Mouse (Mus musculus) gonadal fat pad, adult 2 months (tissue): Measurements from ENCODE around the gene Chn1. TPM values are rescaled to one million over a fixed set of nuclear protein-coding genes. Genes with fewer than 3 reads are reported as not detected.

Source experiments
- DNase-seq: peaks from one replicate; pipeline ENCODE4 v3.0.0-alpha.2; 2012; ENCODE audit warnings: low read depth
- polyA plus RNA-seq: library from polyadenylated mRNA; depleted of rRNA; stranded (reverse); fragments of >200 nt; gene quantifications from 2 replicates; pipeline ENCODE4 v1.2.3, GENCODE M21; 2012

Gene Chn1
- polyA plus RNA-seq, 1 experiment, result 18.1 TPM

GRCm38 (mm10) chr2:73592231-73593100 lies 182.7 kb downstream of the Chn1 start:
- no peak for DNase-seq

DNA sequence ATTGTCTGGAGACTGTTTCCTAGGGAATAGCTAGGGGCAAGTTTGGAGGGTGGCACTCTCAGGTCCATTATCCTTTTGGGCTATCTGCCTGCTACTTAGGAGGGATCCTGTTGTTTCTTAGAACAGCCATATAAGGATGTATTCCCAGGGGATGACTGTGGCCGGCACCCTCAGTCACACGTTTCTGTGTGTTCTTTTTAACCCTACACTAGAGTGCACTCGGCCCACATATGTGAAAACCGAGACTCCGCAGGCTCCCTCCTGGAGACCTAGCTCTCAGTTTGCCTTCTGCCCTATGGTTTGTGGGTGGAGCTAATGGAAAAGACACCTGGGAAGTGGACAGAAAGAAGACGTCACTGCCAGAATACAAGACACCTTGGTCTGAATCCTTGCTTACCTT lies 183.9 kb downstream of the Chn1 start:
- no peak for DNase-seq

GRCm38 (mm10) chr2:73590106-73590505 lies 185.0 kb downstream of the Chn1 start:
- no peak for DNase-seq

- no peak for DNase-seq
Measured at GRCm38 (mm10) chr2:73588951-73589350, 186.2 kb downstream of the Chn1 start.

DNA sequence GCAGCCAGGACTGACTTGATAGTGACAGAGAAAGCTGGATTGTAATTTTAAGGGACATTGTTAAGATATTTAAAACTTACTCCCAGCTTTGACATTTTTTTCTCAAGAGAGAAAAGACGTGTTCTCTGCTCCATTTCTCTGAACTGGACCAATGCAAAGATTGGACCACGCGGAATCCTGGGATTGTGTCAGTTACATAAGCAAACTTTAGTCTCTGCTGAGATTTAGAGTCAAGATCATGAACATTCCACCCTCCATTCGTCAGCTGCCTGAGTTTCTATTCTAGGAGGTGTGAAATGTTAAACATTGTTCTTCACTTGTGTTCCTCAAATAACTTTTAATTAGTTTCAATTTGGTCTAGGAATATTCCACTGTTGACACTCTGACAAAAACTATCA lies 188.0 kb downstream of the Chn1 start:
- no peak for DNase-seq

- no peak for DNase-seq
Measured at GRCm38 (mm10) chr2:73586392-73587108, 188.6 kb downstream of the Chn1 start.

GRCm38 (mm10) chr2:73585347-73585831 lies 189.8 kb downstream of the Chn1 start:
- DNase-seq, result no peak

- no peak for DNase-seq
Measured at GRCm38 (mm10) chr2:73584645-73585346, 190.3 kb downstream of the Chn1 start.

GRCm38 (mm10) chr2:73580720-73581119 lies 194.4 kb downstream of the Chn1 start:
- no peak for DNase-seq

DNA sequence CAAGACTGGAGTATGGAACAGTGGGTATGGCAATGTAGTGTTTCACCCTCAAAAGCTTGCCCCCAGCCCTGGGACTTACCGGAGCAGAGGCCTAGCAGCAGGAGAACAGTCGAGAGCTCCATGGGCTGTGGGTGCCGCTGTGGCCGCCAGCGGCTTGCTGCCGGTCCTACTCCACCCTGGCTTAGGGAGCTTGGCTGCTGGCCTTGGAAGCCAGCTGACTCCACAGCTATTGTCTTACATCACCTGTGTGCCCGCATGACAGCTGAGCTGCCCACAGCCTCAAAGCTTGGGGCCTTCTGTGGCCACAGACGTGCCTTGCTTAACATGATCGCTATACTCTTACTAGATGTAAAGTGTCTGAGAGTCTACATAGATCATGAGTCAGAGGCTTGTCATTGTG lies 195.0 kb downstream of the Chn1 start, which contains the start of gene Chrna1:
TSS of gene Chrna1 (minus strand) at position 173 of the 400 bp plus-strand sequence.
- DNase-seq, result no peak

DNA sequence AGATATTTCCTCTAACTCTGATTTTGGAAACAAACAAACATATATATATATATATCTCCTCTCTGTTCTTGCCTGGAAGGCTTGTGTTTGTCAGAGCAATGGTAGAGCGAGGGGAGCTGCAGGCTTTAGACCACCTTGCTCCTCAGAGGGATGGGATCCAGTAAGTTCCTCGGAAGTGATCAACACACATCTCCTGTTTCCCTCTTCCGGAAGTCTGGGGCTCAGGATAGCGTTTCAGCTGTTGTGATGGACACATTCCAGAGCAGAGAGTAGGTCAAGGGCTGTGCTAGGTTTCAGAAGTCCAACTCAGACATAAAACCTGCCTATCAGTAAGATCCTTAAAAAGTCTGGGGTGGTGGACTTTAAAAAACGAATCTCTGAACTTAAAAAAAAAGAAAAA lies 196.0 kb downstream of the Chn1 start:
- no peak for DNase-seq

DNA sequence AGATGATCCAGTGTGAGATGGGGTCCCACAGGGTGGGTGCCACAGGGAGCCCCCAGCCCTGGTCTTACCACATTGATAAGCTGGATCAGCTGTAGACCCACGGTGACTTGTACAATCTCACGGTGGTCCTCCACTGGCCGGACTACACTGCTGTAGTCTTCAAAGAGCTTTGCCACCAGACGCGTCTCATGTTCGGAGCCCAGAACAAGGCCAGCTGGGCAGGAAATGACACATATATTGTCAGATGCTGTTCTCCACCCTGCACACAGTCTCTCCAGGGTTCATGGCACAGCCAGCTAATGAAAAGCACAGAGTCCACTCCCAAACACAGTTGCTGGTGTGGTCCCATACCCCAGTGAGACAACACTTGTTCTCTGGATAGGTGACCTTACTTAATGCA lies 200.7 kb downstream of the Chn1 start:
- DNase-seq, result no peak

DNA sequence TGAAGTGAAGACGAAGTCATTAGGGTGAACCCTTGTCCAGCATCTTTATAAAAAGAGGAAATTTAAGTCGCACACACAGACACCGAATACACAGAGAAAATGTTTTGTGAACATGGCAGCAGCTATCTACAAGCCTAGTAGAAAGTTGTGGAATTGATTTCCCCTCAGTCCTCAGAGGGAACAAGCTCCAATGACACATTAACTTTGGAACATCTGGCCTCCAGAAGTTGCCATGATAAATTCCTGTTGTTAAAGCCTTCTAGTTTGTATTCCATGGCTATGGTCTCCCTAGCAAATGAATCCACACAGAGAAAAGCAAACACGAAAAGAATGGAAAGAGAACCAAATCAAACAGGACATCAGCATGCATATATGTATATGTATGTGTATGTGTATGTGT lies 201.6 kb downstream of the Chn1 start:
- DNase-seq, result no peak

DNA sequence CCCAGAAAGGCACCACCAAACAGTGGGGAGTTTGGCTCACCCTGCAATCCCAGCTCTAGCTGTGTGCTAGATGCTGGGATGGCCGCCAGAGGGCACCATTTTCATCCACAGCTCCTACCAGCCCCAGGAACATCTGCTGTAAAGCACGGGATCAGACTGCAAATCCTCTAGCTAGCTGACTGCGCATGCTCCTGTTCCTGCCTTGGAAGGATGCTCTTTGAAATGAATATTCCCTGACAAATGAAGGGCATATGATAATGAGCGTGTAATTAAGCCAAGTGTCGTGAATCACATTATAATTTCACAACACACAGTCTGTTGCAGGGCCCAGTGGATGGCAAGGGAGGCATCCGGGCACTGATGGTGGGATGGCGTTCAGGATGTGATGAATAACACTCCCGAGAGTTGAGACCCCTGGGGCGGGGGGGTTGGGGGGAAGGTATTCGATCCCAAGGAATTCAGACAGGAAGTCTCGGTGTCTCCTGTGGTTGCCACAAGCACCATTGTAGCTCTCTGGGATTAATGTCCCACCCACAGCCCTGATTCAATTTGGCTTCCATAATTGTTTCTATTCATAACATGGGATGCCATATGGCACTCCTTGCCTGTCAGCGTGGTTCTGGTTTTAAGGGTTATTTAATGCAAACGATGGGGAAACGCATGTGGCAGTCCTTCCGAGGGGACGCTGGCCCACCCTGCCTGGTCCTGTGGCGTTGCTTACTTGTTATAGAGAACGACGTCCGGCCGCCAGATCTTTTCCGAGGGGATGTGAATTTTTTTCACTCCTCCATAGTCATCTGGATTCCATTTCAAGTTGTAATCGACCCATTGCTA lies 202.4 kb downstream of the Chn1 start:
- DNase-seq, result no peak

- DNase-seq, result no peak
Measured at GRCm38 (mm10) chr2:73571901-73572300, 203.2 kb downstream of the Chn1 start.

GRCm38 (mm10) chr2:73571304-73571703 lies 203.8 kb downstream of the Chn1 start:
- DNase-seq, result no peak

DNA sequence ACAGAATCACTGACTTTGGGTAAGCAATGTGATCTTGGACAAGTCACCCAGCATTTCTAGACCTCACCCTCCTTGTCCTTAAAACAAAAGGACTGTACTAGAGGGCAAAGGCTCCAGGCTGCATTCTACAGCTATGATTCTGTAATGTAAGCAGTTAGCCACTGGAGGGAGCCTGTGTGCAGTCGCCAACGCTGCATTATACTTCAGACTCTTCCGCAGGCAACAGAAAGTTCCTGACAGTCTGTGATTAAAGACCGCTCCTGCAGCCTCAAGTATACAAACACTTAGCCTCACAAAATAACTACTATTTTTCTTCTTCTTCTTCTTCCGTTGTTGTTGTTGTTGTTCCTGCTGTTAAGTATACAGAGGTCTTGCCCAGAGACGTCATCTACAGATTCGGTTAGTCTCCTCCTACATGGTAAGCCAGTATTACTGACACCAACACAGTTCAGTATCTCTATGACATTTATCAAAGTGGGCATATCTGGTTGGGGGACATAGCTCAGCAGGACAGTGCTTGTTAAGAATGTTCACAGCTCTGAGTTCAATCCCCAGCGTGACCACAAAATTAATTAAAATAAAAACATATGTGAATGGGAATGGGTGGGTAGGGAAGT lies 208.0 kb downstream of the Chn1 start:
- DNase-seq, result no peak

- DNase-seq, result no peak
Measured at GRCm38 (mm10) chr2:73566162-73566561, 209.0 kb downstream of the Chn1 start.

GRCm38 (mm10) chr2:73563690-73564089 lies 211.5 kb downstream of the Chn1 start:
- DNase-seq, result no peak

GRCm38 (mm10) chr2:73562656-73563055 lies 212.5 kb downstream of the Chn1 start:
- DNase-seq, result no peak

DNA sequence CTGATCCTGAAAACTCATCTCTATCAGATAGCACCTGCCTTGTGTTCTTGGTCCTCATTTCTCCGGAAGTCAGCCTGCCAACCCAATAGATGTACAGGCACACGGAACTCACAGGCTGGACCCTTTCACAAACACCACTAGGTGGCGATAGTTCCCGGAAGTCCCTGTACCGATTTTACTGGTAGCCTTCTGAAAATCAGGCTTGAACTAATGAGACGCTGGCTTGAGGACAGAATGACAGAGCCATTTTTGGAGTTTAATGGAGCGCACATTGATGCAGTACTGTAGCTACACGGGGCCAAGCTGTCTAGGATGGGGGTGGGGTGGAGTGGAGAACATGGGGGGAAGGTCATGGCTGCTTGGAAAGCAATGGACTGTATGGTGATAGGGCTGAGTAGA lies 213.5 kb downstream of the Chn1 start:
- DNase-seq, result no peak
